Mouse (Mus musculus) frontal cortex, postnatal 14 days (tissue): ENCODE measurements around the gene Gm17409.

ENCODE experiments used
- DNase-seq, 2 experiments: peaks; one replicate each; pipeline ENCODE4 v3.0.0; 2022; ENCODE audit warnings: low spot score in 2 of 2

Gene Gm17409

GRCm38 (mm10) chr2:58484284-58484965, 14.5 kb downstream of the Gm17409 start:
- no peak for DNase-seq

GRCm38 (mm10) chr2:58485152-58485551, 15.2 kb downstream of the Gm17409 start:
- no peak for DNase-seq

- DNase-seq: no peak
Measured at GRCm38 (mm10) chr2:58485683-58486082, 15.8 kb downstream of the Gm17409 start.

- no peak for DNase-seq
Measured at GRCm38 (mm10) chr2:58486441-58487278, 16.7 kb downstream of the Gm17409 start.

GRCm38 (mm10) chr2:58487279-58487560, 17.3 kb downstream of the Gm17409 start:
- DNase-seq: no peak

- no peak for DNase-seq
Measured at GRCm38 (mm10) chr2:58488404-58488803, 18.5 kb downstream of the Gm17409 start.

- no peak for DNase-seq
Measured at GRCm38 (mm10) chr2:58489275-58489674, 19.4 kb downstream of the Gm17409 start.

- no peak for DNase-seq
Measured at GRCm38 (mm10) chr2:58493685-58494635, 24.0 kb downstream of the Gm17409 start.

- DNase-seq: no peak
Measured at GRCm38 (mm10) chr2:58495271-58495670, 25.4 kb downstream of the Gm17409 start.

GRCm38 (mm10) chr2:58496647-58497410, 26.9 kb downstream of the Gm17409 start:
- DNase-seq: no peak

- no peak for DNase-seq
Measured at GRCm38 (mm10) chr2:58505306-58506090, 35.6 kb downstream of the Gm17409 start.

GRCm38 (mm10) chr2:58510192-58510591, 40.3 kb downstream of the Gm17409 start:
- no peak for DNase-seq

- DNase-seq: no peak
Measured at GRCm38 (mm10) chr2:58513212-58513611, 43.3 kb downstream of the Gm17409 start.

GRCm38 (mm10) chr2:58514489-58514888, 44.6 kb downstream of the Gm17409 start:
- DNase-seq: no peak

- no peak for DNase-seq
Measured at GRCm38 (mm10) chr2:58516000-58516399, 46.1 kb downstream of the Gm17409 start.

- no peak for DNase-seq
Measured at GRCm38 (mm10) chr2:58516920-58517319, 47.0 kb downstream of the Gm17409 start.

- no peak for DNase-seq
Measured at GRCm38 (mm10) chr2:58518517-58518916, 48.6 kb downstream of the Gm17409 start.
